Mouse (Mus musculus): ENCODE results near the gene Med23.

DNA sequence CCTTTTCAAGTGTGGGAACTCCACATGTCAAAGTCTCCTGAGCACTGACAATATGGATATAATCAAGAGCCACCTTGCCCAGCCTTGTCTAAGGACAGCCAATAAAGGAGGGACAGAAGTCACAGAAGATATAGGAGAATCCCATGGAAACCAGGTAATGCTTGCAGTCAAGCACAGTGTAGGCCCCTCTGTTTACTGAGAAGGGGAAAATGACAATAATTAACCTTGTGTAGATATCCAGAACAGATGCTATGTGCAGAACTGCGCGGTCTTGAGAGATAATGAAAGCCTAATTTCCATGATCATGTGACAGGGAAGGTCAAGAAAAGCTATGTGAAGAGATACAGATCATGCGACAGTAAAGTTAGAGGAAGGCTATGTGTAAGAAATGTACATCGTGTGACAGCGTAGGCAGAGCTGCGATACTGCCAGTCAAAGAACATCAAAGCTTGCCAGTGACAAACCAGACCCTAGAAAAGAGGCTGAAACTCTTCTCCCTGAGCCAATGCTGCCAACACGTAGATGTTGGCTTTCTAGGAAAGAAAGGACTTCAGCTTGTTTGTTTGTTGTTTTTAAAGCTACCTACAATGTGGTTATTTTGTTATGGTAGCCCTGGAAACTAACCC lies 44.2 kb upstream of the Med23 start:
- TF ChIP-seq CTCF (IDR thresholded peaks at IDR 0.05; ENCODE audit: control insufficient read depth, insufficient read depth, insufficient replicate concordance, low read depth, low read length), result no peak
- TF ChIP-seq POLR2A (IDR thresholded peaks at IDR 0.05; ENCODE audit: control insufficient read depth, low read depth, low read length), result no peak
